Mouse (Mus musculus): Measurements from ENCODE around the gene Thoc6.

The Thoc6 gene

GRCm38 (mm10) chr17:23630195-23631020 is 43.3 kb downstream of the Thoc6 start:
- peak; percentile 85 to 86 for DNase-seq (ENCODE audit: low spot score in 2 of 2)

- DNase-seq (ENCODE audit: low spot score in 2 of 2) = no peak
These were observed 45.9 kb downstream of the Thoc6 start for GRCm38 (mm10) chr17:23627813-23628212.

GRCm38 (mm10) chr17:23620351-23620750 is 53.3 kb downstream of the Thoc6 start:
- no peak for DNase-seq (ENCODE audit: low spot score in 2 of 2)

Data from right cerebral cortex, postnatal 10 days (tissue).